Mouse (Mus musculus) heart, postnatal 25 days (tissue): ENCODE data around the gene Khdrbs2. TPM values are rescaled to one million over a fixed set of nuclear protein-coding genes. Genes with fewer than 3 reads are reported as not detected.

ENCODE experiments used
- DNase-seq: peaks from one replicate; pipeline ENCODE4 v3.0.0; 2022; ENCODE audit warnings: low spot score
- intact Hi-C: fragments of 180-260 bp; cut with DNase I; formaldehyde crosslinking; loops from one replicate; pipeline ENCODE4 v1.15.1; 2025
- total RNA-seq, 2 experiments: library from RNA; stranded (reverse); gene quantifications; 2 replicates each; pipeline ENCODE4 v1.2.3; 2021

The Khdrbs2 gene
- total RNA-seq, result under 1 TPM in 1 of 2 experiments, not detected in 1; 0.10 TPM

- peak; percentile 45 for DNase-seq
- intact Hi-C loops, result loop anchor here (5.0 kb wide), 1 partner anchor 1475 kb away; no protein-coding TSS in a partner anchor
Observed at GRCm38 (mm10) chr1:32172506-32173239, at the start of gene Khdrbs2. Gene Khdrbs2 (plus strand): TSS chr1:32172714.

GRCm38 (mm10) chr1:32174566-32174965 is 2.1 kb downstream of the Khdrbs2 start:
- DNase-seq, result no peak
- intact Hi-C loops, result loop anchor here (5.0 kb wide), 1 partner anchor 1473 kb away; no protein-coding TSS in a partner anchor

GRCm38 (mm10) chr1:32199664-32200260 is 27.2 kb downstream of the Khdrbs2 start:
- DNase-seq, result no peak
- intact Hi-C loops, result no loop called here

- intact Hi-C loops, result no loop called here
- DNase-seq, result no peak
Observed at GRCm38 (mm10) chr1:32248443-32248842, 75.9 kb downstream of the Khdrbs2 start.

GRCm38 (mm10) chr1:32249602-32250001 is 77.1 kb downstream of the Khdrbs2 start:
- no peak for DNase-seq
- intact Hi-C loops, result no loop called here

- intact Hi-C loops, result no loop called here
- DNase-seq, result no peak
Observed at GRCm38 (mm10) chr1:32250337-32250736, 77.8 kb downstream of the Khdrbs2 start.

GRCm38 (mm10) chr1:32258942-32259341 is 86.4 kb downstream of the Khdrbs2 start:
- intact Hi-C loops, result no loop called here
- no peak for DNase-seq

- intact Hi-C loops, result no loop called here
- DNase-seq, result no peak
Observed at GRCm38 (mm10) chr1:32270519-32270918, 98.0 kb downstream of the Khdrbs2 start.

GRCm38 (mm10) chr1:32294702-32295101 is 122.2 kb downstream of the Khdrbs2 start:
- DNase-seq, result no peak
- intact Hi-C loops, result no loop called here

GRCm38 (mm10) chr1:32301391-32301790 is 128.9 kb downstream of the Khdrbs2 start:
- DNase-seq, result no peak
- intact Hi-C loops, result no loop called here

GRCm38 (mm10) chr1:32309074-32309473 is 136.6 kb downstream of the Khdrbs2 start:
- intact Hi-C loops, result no loop called here
- DNase-seq, result no peak

GRCm38 (mm10) chr1:32309637-32310036 is 137.1 kb downstream of the Khdrbs2 start:
- no peak for DNase-seq
- intact Hi-C loops, result no loop called here

GRCm38 (mm10) chr1:32339108-32339507 is 166.6 kb downstream of the Khdrbs2 start:
- intact Hi-C loops, result no loop called here
- DNase-seq, result no peak

GRCm38 (mm10) chr1:32347538-32347937 is 175.0 kb downstream of the Khdrbs2 start:
- intact Hi-C loops, result no loop called here
- no peak for DNase-seq

- DNase-seq, result no peak
- intact Hi-C loops, result no loop called here
Observed at GRCm38 (mm10) chr1:32352076-32352475, 179.6 kb downstream of the Khdrbs2 start.

GRCm38 (mm10) chr1:32363539-32363938 is 191.0 kb downstream of the Khdrbs2 start:
- intact Hi-C loops, result no loop called here
- DNase-seq, result no peak

GRCm38 (mm10) chr1:32397553-32397952 is 225.0 kb downstream of the Khdrbs2 start:
- no peak for DNase-seq
- intact Hi-C loops, result no loop called here

- intact Hi-C loops, result no loop called here
Observed at GRCm38 (mm10) chr1:32407651-32408050, 235.1 kb downstream of the Khdrbs2 start.

GRCm38 (mm10) chr1:32428410-32428809 is 255.9 kb downstream of the Khdrbs2 start:
- no peak for DNase-seq
- intact Hi-C loops, result no loop called here

More at GRCm38 (mm10) chr1:32407651-32408050, 235.1 kb downstream of the Khdrbs2 start:
- no peak for DNase-seq

GRCm38 (mm10) chr1:32429493-32429892 is 257.0 kb downstream of the Khdrbs2 start:
- DNase-seq, result no peak
- intact Hi-C loops, result no loop called here

GRCm38 (mm10) chr1:32430516-32430915 is 258.0 kb downstream of the Khdrbs2 start:
- intact Hi-C loops, result no loop called here
- DNase-seq, result no peak
